Mouse (Mus musculus) gastrocnemius, postnatal 25 days (tissue): ENCODE data around the gene Bcl2l13. TPM values are rescaled to one million over a fixed set of nuclear protein-coding genes. Genes with fewer than 3 reads are reported as not detected.
A peak's percentile ranks its signal among the peaks of the same experiment; 100 is the strongest.

Experiments used
- DNase-seq: peaks from one replicate; pipeline ENCODE4 v3.0.0; 2022
- microRNA-seq, 2 experiments: library from miRNA; unstranded; fragments of <30 nt; microRNA quantifications; one replicate each; pipeline ENCODE4 v1.2.0; 2021; ENCODE audit warnings: borderline replicate concordance in 2 of 2
- total RNA-seq, 2 experiments: library from RNA; stranded (reverse); gene quantifications; 1 replicate in 1 of 2; 2 replicates in 1 of 2; pipeline ENCODE4 v1.2.3; 2021

Bcl2l13 gene
- total RNA-seq, 2 experiments from 2014 or later: 63.9 to 64.8 TPM

DNA sequence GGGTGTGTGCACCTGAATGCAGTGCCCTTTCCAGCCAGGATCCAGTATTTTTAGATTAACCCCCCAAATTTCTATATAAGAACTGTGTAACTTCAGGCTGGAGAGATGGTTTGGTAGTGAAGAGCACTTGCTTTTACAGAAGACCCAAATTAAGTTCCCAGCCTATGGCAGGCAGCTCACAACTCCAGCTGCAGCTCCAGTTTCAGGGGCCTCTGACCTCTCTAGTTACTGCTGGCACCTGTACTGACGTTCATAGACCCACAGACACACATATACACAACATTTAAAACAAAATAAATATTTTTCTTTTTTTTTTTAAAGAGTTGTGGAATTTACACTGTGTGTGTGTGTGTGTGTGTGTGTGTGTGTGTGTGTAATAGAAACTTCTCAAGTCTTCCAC is 93.4 kb downstream of the Bcl2l13 start:
- no peak for DNase-seq

DNA sequence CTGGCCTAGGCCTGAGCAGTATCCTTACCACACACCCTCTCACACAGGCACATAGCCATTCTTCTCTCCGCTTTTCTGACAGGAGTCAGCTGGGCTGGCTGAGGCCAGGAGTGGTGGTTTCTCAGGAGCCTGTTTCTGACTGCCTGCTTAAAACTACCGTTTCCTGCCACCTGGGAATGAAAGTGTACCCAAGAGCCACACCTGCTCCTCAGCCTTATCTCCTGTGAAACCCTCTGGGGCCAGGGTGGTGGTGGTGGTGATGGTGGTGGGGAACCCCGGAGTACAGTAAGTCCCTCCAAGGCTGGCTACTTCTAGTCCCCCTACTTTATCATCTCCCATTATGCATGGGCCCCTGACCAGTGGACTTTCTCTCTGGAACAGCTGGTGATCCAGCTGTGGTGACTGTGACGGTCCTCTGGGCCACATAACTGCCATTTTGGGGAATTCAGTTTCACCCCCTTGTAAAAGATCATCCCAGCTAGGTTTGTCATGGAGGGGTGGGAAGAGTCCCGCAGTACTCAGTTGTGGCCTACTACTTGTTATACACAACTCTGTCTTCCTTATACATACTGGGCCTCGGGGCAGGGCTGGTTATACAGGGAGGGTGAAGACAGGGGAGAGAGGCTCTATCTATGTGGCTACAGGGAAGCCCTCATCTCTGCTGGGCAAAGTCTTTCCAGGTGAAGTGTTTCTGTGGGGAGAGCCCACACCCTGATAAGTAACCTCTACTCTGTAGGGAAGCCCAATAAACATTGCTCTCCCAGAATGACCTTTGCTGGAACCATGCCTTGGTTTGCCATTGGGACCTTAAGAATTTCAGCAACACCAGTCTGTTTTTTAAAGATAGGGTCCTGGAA is 94.7 kb downstream of the Bcl2l13 start:
- no peak for DNase-seq

DNA sequence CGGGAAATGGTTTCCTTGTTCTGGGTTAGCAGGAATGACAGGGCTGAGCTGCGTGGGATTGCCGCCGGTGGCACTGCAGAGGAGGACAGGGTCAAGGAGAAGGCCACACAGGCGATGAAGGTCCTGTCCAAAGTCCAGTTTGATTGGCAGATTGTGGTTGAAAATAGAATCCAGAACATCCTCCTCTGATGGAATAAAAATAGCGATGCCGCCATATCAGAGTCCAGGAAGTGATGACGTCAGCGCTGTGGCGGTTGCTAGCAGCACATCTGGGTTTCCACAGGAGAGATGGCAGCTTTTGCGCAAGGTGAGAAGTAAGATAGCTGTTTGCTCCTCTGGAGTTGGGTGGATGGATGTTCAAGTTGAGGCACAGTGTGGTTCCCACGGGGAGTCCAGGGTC is 96.6 kb downstream of the Bcl2l13 start:
- DNase-seq: no peak

DNA sequence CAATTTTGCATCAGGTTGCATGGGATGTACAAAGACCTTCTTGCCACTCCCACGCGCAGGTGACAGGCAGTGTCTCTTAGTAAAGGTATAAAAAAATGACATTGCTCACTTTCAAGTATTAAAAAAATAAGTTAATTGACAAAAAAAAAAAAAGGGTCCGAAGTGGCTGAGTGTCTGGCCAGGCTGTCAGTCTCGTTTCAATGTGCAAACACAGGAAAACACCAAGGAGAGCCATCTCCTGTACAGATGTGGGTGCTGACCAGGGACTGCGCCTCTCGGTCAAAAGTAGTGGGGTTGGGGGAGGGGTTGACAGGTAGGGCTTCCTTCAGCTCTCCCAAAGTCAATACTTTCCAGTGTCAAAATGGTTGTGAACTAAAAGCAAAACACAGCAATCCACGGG is 97.7 kb downstream of the Bcl2l13 start:
- DNase-seq: no peak

DNA sequence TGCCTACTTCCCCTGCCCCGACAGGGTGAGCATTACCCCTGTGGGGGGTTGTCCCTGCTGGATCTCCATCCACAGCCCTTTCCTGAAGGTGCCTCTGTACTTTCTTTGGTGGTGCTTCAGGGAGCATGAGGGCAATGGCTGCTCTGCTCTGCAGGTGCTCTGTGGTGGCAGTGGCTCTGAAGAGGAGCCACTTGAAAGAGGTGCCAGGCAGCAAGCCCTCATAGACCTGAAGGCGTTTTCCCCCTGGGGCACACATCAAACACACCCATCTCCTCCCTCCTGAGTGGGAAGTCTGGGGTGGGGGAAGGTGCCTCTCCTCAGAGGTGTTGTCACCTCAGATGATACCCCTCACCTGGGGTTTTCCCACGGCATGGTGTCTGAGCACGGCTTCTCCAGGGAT is 98.2 kb downstream of the Bcl2l13 start:
- peak; percentile 20 for DNase-seq

DNA sequence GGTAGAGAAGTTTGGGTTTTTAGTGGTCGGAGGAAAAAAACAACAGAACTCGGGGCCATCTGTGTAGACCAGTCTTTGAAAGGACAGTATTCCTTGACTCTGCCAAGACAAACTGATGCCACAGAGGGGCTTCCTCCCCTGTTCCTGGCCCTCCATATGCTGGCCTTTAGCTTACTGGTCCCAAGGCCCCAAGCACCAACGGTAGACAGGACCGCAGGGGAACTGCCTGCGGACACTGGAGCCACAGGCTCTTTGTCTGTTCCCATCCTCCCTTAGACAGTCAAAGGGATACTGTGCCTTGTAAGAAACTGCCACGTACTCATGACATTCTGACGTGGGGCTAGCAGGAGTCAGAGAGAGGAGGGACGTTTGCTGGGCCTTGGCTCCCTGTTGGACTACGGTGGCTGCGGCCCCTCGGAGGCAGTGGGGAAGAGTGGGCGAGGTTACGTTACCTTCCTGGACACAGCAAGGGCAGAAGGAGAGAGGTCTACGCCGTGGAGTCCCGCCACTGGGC is 101.1 kb downstream of the Bcl2l13 start:
- DNase-seq: no peak

DNA sequence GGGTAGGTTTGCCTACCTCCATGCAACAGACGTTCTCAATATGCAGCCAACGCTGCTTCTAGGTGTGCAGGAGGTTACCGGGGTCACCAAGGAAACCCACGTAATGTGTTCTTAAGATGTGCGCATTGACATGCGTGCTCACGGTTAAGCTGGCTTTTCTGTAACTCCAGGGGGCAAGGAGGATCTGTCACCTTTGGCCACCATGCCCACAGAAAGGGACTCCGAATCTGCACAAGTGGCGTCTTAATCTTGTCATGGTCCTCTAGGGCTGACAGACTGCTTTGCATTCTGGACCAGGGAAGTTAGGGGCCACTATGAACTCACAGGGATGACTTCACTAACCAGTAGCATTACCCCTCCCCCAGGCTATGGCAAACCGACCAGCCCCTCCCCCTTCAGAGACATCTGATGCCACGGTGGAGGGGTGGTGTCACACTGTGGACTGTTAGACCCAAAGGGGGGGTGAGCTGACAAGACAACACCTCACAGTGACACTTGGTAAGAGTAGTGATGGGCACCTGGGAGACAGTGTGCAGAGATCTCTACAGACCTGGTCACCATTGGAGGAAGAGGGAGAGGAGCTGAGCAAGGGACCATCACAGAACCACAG is 102.1 kb downstream of the Bcl2l13 start:
- DNase-seq: no peak

DNA sequence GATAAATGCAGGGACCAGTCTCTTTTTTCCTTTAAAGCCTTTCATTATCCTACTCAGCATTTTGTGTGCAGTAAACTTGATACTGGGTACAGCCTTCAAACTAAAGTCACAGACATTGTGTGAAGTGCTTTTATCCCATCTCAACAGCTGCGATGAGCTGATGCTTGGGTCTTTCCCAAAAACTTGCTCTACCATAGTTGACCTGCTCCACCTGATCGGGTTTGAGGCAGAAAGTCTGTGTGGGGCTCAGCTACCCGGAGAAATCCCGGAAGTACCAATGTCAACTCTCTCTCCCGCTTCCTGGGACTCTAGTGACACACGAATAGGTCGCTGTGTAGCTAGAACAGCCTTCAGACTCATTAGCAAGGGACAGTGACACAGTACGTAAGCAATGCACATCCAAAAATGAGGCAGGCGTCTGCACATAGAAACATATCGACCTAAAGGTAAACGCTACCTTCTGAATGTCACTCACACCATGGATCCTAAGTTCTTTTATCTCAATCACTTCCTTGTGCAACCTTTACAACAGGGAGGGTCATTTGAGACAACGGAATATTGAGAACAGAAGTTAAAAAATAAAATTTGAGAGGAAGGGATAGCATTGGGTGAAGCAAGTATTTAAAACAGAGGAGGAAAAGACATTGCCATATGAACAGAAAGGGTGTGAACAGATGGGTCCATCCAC is 102.9 kb downstream of the Bcl2l13 start:
- no peak for DNase-seq

DNA sequence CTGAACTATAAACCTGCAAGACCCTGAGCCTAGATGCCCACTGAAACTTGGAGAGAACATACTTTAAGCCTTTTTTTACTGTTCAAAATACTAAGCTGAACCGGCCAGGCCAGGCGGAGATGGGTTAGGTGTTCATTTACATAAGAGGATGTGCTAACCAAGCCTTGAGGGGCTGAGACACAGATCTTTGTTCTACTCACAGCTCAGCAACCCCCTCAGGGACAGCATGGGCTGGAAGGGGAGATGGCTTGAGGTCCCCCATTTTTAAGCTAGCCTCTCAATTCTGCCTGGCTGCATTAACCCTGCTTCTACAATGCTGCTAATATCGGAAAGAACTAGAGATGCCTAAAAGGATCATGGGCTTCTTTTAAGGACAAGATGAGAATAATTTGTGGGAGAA is 103.8 kb downstream of the Bcl2l13 start:
- DNase-seq: no peak

DNA sequence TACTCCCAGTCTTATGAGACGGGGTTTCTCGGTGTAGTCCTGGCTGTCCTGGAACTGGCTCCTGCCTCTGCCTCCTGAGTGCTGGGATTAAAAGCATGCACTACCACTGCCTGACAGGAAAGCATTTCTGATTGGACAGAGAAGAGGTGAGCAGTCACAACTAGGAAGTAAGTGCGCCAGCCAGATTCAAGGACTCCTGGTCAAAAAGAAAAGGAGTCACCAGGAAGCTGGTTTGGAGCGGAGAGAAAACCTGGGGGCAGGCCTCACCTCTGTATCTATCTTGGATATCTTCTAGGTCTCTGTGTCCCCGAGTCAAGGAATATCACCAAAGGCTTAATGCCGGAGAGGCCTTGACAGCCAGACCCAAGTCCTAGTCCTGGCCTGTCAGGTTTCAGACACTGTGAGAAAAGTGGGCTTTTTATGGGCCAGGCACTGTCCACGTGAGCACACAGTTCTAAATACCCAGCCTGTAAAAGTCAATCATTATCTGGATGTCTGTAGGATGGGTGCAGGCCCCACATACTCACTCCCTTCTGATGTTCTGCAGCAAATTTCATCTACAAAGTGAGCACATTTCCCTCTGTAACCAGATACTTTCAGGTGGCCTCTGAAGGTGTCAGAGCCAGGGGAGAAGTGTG is 104.6 kb downstream of the Bcl2l13 start:
- no peak for DNase-seq

DNA sequence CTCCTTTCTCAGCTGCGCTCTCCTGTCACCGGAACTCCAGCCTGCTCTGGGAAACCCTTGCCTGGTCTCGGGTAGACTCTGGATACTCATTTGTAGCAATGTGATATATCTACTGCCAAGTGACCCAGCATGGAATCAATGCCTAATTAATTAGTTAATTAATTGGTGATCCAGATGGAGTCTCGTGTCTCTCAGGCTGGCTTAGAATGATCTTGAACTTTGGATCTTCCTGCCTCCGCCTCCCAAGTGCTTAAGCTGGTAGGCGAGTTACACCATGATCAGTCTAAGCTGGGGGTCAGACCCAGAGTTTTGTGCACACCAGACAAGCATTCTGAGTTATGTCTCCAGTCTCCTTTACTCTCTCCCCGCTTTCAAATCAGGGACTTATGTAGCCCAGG is 105.1 kb downstream of the Bcl2l13 start:
- DNase-seq: no peak

DNA sequence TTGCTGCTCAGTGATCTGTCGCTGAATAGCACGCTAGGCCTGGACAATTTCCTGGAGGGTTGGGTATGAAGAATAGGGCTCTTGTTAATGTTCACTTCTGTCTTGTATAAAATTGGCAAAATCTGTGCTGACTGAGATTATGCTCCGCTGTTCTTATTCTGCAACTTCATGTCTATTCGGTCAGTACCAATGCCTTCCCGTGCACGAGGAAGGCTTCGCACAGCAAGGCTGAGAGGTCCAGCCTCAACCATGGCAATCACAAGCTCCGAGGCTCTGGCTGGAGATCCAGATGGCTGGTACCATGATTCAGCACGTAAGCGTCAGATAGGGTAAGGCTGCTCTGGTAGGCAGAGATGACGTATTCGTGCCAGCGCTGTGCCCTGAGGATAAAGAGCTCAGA is 105.6 kb downstream of the Bcl2l13 start:
- DNase-seq: no peak

Small RNA genes lying within 50 kb of the gene (microRNA-seq; reads per million reads assigned to microRNA genes)
- gene Gm25193: 0 reads per million in 2 experiments

Other genes with a start within 250 kb of the Bcl2l13 start
- gene Cecr2, start 169.8 kb upstream of the Bcl2l13 start, total RNA-seq: 10 to 100 TPM in 1 of 2 experiments, 1 to 10 TPM in 1; 8.6 to 11.4 TPM
- gene Slc25a18, start 62.6 kb upstream of the Bcl2l13 start, total RNA-seq: under 1 TPM in 1 of 2 experiments, not detected in 1; 0.13 TPM
- 100 to 1,000 TPM; 114 to 127 TPM for gene Atp6v1e1, start 13.4 kb upstream of the Bcl2l13 start, total RNA-seq
- under 1 TPM; 0.48 to 0.87 TPM for gene Bid, start 80.6 kb downstream of the Bcl2l13 start, total RNA-seq